Mouse (Mus musculus) frontal cortex, postnatal 10 days (tissue): ENCODE measurements at regions not wholly inside any gene's neighbourhood (a gene's known extent, or its start where the extent isn't known, plus 50 kb on each side); places are given as distances from the start of the nearest gene placed in this dataset.

Source experiments
- DNase-seq, 2 experiments: peaks; one replicate each; pipeline ENCODE4 v3.0.0; 2022; ENCODE audit warnings: low spot score in 2 of 2, mixed read lengths in 1 of 2

DNA sequence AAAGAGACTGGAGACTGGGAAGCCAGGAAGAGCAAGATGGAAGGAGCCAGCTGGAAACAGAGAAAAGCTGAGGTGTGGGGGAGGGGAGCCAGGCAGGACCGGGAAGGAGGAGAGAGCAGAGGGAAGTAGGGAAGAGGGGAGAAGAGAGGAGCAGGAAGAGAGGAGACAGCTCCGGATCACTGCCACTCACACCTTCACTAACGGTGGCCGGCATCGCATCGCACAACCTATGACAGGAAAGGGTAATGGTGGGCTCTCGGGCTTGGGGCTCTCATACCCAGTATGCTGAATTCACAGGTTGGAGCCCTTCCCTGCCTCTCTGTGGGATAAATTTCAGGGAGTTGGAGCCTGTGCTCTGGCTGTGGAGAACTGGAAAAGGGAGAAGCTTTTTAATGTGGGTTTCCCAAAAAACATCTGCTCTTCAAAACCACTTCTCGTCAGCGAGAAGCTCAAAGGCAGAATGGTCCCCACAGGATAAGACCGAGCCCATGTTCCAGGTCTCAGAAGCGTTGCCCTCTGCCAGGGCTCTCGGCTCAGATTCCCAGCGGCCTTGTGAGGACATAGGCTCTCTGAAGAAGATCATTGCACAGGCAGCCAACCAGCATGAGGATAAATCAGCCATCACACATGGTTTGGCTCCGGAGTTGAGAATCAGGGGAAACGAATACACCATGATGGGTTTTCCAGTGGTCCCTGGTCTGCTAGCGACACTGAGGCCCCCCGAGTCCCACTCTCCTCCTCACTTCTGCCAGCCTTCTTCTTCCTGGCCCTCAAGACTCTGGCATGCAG lies 53.8 kb upstream of the Coro2b start:
- no peak for DNase-seq

DNA sequence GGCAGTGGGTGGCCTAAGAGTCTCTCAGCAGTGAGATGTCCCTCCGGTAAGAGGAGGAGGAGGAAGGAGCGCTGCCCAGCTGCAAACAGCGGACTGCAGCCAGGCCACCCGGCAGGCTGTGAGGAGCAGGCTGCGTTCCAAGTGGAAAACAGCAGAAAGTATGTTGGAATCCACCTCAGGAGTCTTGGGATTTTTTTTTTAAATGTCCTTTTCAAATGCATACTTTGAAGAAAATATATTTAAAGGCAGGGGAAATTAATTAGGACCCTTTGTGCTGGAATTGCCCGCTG lies 54.3 kb upstream of the Coro2b start:
- DNase-seq = no peak

DNA sequence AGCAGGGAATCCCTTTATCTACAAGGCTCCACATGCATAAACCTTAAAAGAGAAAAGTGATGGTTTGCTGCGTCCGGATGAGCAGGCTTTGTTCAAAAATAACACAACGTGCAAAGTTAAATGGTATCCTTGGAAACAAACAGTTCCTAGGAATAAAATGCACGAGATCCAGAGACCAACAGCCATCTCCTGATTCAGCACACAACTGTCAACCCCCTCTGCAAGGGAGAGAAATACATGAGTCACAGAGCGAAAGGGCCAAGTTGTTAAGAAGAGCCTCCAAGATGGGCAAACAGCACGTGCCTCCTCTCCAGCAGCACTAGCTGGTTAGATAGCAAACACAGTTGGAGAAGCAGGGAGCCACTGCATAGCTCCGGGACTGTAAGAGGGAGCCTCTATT lies 61.2 kb upstream of the Coro2b start:
- peak in 1 of 2 experiments; percentile 14 for DNase-seq

DNA sequence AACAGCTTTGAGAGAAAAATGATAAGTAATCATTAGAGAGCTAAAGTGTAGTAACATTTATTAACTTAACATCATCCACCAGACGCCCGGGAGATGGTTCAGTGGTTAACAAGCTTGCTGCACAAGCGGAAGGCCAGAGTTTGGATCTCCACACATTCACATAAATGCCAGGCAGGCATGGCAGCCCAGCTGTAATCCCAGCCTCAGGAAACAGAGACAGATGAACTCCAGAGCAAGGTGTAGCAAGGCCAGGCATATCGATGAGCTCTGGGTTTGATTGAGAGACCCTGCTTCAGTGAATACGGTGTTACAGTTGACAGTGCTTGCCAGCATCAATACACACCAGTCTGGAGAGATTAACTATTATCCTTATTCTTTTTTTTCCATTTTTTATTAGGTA lies 62.1 kb upstream of the Coro2b start:
- no peak for DNase-seq

DNA sequence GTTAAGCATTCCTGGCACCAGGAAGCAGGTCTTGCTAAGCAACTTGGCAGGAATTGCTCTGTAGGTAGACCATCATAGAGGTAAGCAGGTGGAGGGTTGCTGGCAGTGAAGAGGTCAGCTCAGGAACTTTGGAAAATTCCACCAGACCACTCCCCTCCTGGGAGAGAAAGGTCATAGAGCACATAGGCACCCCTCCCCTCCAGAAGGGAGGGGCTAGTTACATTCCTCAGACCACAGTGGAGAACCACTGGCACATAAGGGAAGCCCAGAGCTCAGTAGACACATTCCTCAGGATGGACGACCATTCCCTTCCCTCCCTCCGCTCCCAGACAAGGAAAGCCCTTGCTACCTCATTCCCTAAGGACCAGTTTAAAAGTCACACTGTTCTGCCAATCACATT lies 67.1 kb upstream of the Itga11 start:
- DNase-seq = no peak

DNA sequence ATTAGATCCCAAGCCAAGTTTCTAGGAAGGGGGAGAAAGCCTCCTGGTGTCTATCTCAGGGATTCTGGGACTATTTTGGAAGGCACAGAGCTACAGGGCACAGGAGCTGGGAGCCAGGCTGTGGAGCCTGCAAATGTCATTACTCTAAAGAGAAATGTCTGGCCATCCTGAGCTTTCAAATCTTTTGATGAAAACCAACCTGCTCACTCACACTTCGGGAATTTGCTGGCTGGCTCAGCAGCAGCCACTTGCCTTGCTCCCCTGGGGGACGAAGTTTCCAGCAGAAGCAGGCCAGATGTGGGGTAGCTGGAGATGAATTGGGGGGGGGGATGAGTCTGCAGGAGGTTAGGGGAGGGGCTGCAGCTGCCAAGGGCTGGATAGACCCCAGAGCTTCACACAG lies 66.2 kb upstream of the Itga11 start:
- DNase-seq = no peak

DNA sequence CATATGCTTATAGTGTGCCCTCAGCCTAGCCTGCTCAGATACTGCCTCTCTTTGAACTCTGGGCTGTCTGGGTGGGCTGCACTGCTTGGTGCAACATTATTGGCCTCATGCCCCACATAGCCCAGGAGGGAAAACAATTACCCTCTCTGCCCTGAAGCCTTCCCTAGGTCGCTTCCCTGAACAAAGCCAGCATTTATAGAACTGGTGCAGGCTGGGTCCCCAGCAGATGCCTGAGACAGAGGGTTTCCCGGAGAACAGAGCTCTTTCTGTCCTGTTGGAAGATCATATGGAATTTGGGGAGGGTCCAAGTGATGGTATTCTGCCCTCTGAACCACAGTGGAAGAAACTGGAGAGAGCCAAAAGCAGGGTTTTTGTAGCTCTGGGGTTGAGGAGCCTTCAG lies 64.6 kb upstream of the Itga11 start:
- DNase-seq = no peak

DNA sequence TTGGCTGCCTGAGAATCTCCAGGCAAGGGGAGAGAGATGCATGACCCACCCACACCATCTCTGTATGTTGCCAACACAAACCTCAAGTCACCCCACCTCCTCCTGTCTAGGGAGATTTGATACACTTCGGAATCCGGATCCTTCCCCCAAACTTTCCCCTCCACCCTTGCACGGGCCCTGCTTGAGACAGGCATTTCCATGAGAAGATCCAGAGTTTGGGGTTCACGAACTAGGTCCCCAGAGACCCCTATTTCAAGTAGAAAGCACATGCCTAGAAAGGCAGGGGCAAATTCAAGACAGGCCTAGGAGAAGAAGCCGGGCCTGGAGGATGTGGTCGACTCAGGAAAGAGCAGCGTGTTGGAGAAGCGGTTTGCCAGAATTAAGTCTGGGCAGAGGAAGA lies 63.8 kb upstream of the Itga11 start:
- DNase-seq = no peak

DNA sequence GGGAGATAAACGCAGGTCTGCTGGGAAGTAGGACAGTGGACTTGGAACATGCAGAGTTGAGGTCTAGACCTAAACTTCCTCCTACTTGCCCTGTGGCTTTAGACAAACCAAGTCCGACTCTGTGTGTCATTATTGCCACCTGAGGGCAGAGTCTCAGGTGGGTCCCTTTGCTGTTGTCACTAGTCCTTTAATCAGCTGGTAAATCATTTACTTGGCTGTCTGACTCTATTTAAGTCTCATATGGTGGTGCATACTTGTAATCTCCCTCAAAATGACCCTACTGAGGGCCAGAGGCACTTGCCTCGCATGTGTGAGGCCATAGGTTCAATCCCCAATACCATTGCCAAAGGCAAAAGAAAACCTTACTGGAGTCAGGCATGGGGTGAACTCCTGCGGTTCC lies 62.7 kb upstream of the Itga11 start:
- DNase-seq = no peak

DNA sequence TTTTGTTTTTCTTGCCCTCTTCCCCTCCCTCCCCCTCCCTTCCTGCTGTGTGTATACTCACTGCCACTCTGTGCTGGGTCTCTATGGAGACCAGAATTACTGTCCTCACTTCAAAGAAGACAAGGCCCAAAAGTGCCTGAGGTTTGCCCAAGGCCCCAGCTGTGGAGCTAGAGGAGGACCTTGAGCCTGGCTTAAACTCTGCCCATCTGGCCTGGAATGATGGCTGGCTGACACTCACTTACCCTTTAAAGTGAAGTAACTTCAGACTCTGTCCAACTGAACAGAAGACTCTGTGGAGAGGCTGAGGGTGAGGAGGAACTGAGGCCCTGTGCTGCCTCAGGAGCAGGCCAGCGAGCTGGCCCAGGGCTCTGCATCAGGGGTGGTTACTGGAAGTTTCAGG lies 61.8 kb upstream of the Itga11 start:
- DNase-seq = no peak

DNA sequence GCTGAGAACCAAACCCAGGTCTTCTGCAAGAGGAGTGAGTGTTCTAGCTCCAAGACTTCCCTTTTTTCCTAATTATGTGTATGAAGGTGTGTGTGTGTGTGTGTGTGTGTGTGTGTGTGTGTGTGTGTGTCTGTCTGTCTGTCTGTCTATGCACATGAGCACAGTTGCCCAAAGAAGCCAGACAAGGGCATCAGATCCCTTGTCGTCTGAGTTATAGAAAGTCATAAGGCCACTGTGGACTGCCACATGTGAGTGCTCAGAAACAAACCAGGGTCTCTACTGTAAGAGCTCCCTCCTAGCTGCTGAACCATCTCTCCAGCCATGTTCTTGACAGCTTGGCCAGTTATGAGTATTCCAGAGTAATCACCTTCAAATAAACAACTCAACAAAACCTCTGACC lies 58.6 kb upstream of the Itga11 start:
- no peak for DNase-seq

DNA sequence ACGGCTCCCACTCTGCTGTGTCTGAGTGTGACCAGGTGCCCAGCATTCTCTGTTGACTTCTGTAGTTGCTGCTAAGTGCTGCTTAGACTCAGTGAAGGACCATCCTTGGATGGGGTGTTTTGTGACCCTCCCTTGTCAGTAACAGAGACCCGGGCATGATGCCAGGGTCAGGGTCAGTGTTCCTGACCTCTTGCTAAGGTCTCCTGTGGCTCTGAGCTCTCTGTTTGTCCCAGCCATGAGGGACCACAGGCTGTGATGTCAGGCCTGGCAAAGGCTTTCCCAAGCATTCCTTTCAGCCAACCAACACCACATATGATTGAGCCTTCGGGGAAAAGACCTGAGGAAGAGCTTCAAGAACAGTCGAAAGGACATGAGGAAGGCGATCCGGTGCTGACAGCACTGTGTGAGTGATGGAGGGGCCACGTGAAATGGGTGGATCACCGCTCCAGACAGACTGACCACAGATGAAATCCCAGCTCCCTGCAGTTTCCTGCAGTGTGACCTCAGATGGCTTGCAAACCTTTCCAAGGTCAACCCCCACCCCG lies 56.7 kb upstream of the Itga11 start:
- DNase-seq = no peak

DNA sequence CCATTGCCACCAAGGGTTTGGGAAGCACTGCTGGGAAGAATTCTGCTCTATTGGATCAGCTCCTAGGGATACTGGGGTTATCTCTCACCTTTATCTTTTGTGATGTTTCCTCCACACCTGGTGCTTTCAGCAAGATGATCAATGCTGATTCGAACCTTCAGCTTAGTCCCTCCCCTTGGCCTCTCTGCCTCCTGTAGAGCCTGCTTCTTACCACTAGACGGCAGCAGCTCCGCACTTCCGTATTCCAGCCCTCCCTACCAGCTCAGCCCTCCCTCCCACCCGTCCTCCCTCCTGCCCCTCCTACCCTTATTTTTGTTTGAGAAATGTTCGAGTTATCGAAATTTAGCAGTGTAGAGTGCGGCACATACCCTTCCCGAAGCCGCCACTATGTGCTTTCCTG lies 55.5 kb upstream of the Itga11 start:
- no peak for DNase-seq

DNA sequence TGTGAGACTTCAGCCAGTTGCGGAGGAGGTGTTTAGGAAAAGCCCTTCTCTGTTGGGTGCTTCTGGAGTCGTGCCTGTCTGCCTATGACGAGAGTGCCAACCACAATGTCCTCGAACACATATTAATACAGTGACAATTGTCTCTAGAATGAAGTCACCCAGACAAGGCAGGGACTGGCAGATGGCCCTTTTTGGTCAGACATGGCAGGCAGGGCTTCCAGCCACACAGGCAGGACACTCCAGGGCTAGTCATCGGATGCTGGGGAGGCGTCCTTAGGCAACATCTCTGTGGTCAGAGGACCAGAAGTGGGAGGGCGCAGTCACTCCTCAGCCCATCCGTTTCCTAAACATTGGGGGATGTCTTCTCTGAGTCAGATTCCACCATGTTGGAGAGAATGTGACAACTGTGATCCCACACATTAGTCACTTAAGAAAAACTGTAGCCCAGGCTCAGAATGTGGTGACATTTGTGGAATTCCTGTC lies 53.0 kb upstream of the Itga11 start:
- no peak for DNase-seq

DNA sequence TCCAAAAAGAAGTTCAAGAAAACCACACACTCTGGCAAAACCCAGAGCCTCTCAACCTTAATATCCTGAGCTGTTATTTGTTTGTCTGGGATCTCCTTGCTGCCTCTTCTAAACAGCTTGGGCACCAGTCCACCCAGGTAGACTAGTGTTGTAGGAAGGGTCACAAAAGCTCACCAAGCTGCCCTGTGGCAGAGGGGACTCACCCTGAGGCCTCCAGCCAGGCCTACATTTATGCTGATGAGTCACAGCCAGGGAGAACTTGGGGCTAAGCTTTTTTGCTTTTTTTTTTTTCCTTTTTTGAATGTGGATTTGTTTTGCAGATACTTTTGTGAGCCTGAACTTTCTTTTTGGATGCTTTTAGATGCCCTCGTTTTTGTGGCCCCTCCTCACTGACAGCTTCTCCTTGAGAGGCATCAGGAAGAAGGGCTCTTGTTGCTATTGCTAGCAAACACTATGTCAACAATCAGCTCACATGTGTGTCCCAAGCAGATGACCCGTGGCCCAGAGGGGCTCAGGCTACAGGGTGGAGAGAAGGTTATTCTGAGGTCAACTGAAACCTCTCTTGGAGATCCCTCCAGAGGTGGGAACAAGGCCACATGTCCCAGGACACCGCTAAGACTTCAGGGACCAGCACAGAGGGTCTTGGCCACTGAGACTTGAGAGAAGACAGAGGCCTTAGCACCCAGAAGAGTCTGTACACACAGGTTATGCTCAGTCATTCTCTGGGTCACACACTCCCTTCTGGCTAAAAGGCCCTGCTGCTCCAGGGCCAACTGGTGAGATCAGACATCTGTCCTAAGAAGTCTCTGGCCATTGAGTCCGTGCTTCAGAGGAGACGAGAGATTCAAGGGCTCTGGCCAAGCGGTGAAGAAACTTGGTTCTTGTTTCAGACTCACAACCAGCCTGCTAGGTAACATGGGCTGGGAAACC lies 50.3 kb upstream of the Itga11 start:
- no peak for DNase-seq
